Mouse (Mus musculus) brain, embryonic 14.5 days (tissue): ENCODE measurements around the gene Sstr2. TPM values are rescaled to one million over a fixed set of nuclear protein-coding genes. Genes with fewer than 3 reads are reported as not detected.

Experiments
- DNase-seq: peaks from one replicate; pipeline ENCODE4 v3.0.0-alpha.2; 2011; ENCODE audit warnings: low read depth
- CTCF ChIP-seq: fragments of 200-500 bp; IDR thresholded peaks from 2 replicates; pipeline ENCODE4 v1.5.1; 2012; ENCODE audit warnings: inconsistent platforms, mild to moderate bottlenecking, moderate library complexity, borderline replicate concordance; ENCODE audit not compliant: insufficient read depth, insufficient read length; ENCODE audit errors: extremely low read depth
- POLR2A ChIP-seq: fragments of 200-500 bp; IDR thresholded peaks from 2 replicates; pipeline ENCODE4 v1.6.1; 2012; ENCODE audit warnings: mild to moderate bottlenecking, inconsistent platforms, borderline replicate concordance; ENCODE audit not compliant: poor library complexity, insufficient read depth, insufficient read length, severe bottlenecking; ENCODE audit errors: extremely low read depth
- polyA plus RNA-seq: library from polyadenylated mRNA; depleted of rRNA; stranded (reverse); fragments of >200 nt; gene quantifications from 2 replicates; pipeline ENCODE4 v1.2.3, GENCODE M21; 2012

The Sstr2 gene
- polyA plus RNA-seq, 1 experiment, result 29.0 TPM

DNA sequence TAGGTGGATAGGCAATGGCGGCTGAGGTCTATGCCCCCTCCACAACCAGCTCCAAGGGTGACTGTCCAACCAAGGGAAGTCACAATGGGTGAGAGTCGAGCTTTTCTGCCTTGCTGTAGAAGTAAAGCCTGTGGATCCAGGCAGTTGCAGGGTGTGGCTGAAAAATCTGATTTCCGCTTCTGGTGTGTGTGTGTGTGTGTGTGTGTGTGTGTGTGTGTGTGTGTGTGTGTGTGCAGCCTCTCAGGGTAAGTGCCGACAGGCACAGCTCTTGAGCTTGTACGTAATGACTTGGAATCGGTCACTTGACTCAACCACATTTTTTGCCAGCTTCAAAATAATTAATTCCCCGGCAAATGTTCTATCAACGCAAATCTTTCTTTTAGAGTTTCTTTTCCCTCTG, 12.2 kb downstream of the Sstr2 start:
- no peak for DNase-seq
- TF ChIP-seq POLR2A (no peak), CTCF (no peak)

DNA sequence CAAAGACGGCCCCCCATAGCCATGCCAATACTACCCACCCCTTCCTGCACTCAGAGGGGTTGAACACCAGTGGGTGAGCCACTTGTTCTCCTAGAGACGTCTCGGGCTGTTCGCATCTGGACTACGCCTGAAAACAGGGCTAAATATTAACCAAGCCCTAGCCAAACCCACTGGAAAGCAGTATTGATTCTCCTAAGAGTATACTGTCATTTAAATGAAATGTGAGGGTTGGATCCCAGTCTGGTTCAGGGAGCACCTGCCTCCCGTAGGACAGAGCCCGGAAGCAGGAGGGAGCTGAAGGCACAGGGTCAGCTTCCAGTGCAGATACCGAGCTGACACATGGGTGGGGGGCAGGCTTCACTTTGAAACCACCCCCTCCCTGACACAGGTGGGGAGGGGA, 12.7 kb downstream of the Sstr2 start:
- TF ChIP-seq CTCF (no peak), POLR2A (no peak)
- DNase-seq, result no peak

DNA sequence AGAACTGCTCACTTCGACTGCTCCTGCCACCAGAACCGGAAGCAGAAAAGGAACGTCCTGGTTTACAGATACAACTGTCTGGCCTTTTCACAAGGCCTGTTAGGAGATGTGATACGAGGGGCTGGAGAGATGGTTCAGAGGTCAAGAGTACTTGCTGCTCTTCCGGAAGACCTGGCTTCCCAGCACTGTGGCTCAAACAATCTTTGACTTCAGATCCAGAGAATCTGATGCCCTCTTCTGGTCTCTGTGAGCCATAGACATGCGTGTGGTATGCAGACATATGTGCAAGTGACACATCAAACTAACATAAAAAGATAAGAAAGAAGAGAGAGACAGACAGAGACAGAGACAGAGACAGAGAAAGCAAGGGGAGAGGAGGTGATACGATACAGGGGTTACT, 13.2 kb downstream of the Sstr2 start:
- DNase-seq, result no peak
- TF ChIP-seq POLR2A (no peak), CTCF (no peak)

DNA sequence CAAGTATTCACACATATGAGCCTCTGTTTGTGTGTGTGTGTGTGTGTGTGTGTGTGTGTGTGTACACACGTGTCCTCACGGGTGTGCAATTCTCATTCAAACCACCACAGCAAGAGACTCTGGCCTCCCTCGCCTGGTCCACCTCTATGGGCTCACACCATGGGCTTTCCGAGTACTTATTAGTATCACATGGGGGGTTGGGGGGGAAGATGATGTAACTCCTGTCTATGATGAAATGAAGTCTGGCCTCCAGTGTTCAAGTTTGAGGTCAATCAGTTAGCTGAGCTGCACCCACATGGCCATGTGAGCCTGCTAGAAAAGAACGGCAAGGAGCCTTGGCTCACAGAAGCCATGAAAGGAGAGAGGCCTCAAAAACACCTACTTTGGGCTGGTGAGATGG, 14.3 kb downstream of the Sstr2 start:
- no peak for DNase-seq
- TF ChIP-seq POLR2A, result no peak
- TF ChIP-seq CTCF, result no peak

DNA sequence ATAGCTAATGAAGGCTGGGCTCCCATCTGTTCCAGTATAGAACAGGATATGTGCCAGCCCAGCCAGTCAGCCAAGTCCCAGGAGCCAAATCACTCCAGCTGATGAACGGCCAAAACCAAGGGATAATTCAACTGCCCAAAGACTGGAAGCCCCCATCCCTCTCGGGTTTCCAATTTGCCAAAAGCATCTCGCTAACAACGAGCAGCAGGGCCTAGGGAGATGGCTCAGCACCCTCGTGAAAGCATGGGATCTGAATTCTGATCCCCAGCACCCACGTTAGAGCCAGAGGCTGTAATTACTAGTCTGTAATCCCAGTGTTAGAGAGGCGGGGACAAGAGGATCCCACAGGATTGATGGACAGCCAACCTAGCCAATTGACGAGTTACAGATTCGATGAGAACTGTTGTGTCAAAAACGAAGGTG, 15.6 kb downstream of the Sstr2 start:
- peak; percentile 85 for DNase-seq
- TF ChIP-seq CTCF (no peak), POLR2A (no peak)

DNA sequence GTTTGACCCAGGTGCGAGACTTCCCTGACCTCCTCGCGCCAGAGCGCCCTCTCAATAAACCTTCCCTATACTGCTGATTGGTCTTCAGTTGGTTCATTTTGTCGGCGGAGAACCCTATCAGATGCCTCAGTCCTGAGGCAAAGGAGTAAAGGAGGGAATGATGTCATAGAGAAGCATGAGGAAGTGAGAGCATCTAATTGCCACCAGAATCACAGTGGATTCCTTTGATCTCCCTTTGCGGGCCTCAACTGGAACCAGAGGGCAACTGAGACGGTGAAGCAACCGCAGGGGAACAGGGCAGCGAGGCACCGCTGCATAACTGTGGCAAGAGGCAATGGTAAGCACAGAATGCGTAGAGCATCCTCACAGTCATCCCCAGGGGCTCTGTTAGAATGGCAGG, 19.5 kb downstream of the Sstr2 start:
- DNase-seq, result no peak
- TF ChIP-seq POLR2A (no peak), CTCF (no peak)

DNA sequence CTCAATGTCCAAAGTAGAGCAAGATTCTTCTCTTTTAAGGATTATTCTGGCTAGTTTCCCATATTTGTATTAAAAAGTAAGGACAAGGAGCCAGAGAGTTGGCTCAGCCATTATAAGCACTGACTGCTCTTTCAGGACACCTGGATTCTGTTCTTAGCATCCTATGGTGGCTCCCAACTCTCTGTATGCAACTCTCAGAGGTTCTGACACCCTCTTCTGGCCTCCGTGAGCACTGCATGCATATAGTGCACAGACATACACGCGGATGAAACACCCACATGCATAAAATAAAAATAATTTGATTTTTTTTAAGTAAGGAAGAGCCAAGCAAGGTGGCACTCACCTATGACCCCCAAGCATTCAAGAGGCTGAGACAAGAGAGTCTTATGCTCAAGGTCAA, 26.0 kb downstream of the Sstr2 start:
- DNase-seq, result no peak
- TF ChIP-seq POLR2A (no peak), CTCF (no peak)

DNA sequence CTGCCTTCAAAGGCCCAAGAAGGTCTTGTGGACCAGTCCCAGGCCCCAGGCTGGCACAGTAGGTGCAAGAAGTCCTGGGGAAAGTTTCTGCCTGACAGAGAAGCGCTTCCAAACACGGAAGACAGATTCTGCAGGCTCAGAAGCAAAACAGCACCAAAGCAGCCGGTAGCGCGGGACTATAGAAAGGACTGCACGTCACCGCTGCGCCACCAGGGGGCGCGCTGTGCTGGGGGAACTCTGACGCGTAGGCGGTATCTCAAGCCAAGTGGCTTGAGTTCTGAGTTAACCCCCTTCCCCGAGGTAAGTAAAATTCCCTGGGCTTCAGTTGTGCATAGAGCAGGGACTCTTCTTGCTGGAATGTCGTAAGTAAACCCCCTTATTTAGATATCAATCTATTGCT, 29.0 kb downstream of the Sstr2 start:
- TF ChIP-seq POLR2A, result no peak
- TF ChIP-seq CTCF, result peak; percentile 98
- peak; percentile 80 for DNase-seq

DNA sequence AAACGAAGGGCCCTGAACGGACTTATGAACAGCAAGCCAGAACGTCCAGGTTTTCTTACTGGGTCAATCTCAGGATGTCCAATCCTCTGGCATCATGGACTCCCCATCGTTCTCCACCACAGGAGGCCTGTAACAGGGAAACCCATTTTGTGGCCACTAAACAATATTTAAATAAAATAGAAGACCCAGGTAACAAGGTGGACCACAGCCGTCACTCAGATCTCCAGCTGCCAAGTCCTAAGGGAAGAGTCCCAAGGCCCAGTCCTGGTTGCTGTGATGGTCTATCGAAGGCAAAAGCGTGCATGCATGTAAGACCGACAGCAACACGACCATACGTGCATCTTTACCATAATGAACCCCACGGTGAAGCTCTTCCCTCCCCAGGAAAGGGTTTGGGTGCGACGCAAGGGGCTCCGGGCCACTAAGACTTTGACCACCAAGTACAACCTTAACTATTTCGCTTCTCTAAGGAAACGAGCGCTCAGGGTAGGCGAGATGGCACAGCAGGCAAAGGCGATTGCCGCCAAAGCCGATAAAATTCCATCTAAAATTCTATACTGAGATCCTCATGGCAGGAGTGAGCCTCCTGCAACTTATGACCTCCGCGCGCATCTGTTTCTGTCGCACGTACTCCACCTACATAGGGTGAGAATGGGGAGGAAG, 29.7 kb downstream of the Sstr2 start, which contains the start of gene Cog1:
Cog1 (plus strand) TSS at position 480 of the 663 bp plus-strand sequence.
- no peak for DNase-seq

DNA sequence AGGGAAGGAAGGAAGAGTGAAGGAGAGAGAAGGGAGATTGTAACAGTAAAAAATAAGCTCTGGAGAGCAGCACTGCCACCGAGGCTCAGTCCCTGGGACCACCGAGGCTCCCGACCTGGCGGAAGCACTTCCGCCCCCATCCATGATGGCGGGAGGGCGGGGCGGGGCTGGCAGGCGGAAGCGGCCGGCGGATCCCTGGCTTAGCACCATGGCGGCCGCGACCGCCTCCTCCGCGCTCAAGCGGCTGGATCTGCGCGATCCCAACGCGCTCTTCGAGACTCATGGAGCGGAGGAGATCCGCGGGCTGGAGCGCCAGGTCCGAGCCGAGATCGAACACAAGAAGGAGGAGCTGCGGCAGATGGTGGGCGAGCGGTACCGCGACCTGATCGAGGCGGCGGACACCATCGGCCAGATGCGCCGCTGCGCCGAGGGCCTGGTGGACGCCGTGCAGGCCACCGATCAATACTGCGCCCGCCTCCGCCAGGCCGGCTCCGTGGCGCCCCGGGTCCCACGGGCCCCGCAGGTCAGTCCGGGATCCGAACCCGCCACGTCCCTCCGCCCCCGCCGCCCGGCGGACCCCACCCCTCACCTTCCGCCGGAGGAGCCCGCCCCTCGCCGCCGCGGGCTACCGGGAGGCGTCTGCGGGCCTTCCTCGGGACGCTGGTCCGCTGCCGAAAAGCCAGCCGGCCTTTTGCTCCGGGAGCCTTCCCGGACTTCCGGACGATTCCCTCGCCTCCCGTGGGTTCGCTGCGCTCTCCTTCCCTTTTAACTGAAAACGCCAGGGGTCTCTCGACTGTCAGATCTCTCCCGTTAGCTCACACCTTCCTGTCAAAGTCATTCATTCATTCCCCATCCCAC, 30.4 kb downstream of the Sstr2 start, which contains the start of gene Slc39a11:
Slc39a11 (minus strand) TSS at position 727 of the 858 bp plus-strand sequence.
- TF ChIP-seq POLR2A, result peak; percentile 76
- TF ChIP-seq CTCF, result no peak
- DNase-seq, result peak; percentile 90

More for the DNA sequence above, 29.7 kb downstream of the Sstr2 start, which contains the start of gene Cog1:
- no peak for TF ChIP-seq POLR2A

DNA sequence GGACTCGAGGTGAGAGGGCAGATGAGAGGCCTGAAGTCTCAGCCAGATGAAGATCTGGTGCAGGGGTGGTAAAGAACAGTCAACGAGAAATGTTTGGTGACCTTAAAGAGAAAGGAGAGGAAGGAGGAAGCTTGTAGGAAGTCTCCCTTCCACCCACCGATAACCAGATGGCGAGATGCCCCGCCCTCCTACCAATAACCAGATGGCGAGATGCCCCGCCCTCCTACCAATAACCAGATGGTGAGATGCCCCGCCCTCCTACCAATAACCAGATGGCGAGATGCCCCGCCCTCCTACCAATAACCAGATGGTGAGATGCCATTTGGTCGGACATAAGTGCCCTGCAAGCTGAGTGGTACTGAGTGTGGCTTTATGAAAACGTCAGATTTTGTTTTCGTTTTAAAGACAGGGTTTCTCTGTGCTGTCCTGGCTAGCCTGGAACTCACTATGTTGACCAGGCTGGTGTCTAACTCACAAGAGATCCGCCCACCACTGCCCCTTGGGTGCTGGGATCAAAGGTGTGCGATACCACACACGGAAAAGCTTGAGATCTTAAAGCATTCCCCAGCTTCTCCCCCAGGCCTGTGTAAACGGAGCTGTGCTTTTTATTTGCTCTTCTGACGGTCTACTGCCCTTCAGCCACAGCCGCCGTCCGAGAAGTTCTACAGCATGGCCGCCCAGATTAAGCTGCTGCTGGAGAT, 32.2 kb downstream of the Sstr2 start:
- TF ChIP-seq CTCF (no peak), POLR2A (no peak)
- peak; percentile 63 for DNase-seq
